ENCODE assay signal across 13 mouse cellular contexts in the genomic region with DNA sequence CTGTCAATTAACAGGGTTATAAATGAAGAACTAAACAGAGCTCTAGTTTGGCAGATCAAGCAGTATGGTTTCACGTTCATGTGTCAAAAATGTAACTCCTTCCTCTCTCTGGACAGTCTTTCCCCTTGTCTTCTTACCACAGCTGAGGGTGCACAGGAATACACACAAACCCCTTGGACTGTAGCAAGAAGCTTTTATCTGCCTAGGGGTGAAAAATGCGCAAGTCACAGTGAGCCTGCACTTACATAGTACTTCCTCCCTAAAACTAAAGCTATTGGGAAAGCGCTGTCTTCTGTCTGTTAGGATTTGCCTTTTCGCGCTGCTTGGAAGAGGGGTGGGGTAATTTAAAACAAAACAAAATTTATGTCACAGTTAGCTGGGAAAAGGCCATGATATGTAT. TPM values are rescaled to one million over a fixed set of nuclear protein-coding genes. Genes with fewer than 3 reads are reported as not detected.
DNase-seq lines count a peak whose midpoint lies in the region; ATAC-seq and TF ChIP-seq lines count a peak whose summit lies in the region.
"Had no signal": no experiment of that assay in that cellular context is flagged by ENCODE, and none has a peak within 500 bp of the region (broad histone marks: within the 10 kb centered on the region; RNA-seq: fewer than 3 reads in every experiment).

No protein-coding gene starts in this region.

- H3K4me1 ChIP-seq in lung, embryonic 14.5 days (ENCODE audit: insufficient read depth) = no peaks in the 10 kb centered on the region
- peaks cover 1% of the 10 kb centered on the region for H3K4me1 ChIP-seq in ES-Bruce4 (ENCODE audit: control insufficient read depth, insufficient read depth, low read length)
- H3K4me1 ChIP-seq in kidney, embryonic 14.5 days (ENCODE audit: control insufficient read depth, insufficient read depth, low read length) = no peaks in the 10 kb centered on the region

- 68% methylated on average over 5 of the region's 5 CpGs for WGBS in lung, embryonic 14.5 days
- 76% methylated on average over 5 of the region's 5 CpGs for WGBS in kidney, embryonic 14.5 days

- TF ChIP-seq POLR2A in ES-Bruce4 (IDR thresholded peaks at IDR 0.05; ENCODE audit: insufficient read depth, low read length) (no peak), myocyte (IDR thresholded peaks at IDR 0.05; ENCODE audit: insufficient read length, low read depth) (no peak)

- H3K36me3 ChIP-seq in lung, embryonic 14.5 days (ENCODE audit: insufficient read depth) = peaks cover 7% of the 10 kb centered on the region
- no peaks in the 10 kb centered on the region for H3K36me3 ChIP-seq in ES-Bruce4 (ENCODE audit: control insufficient read depth, insufficient read depth, low read length, poor library complexity, severe bottlenecking)
- H3K36me3 ChIP-seq in myocyte (ENCODE audit: control insufficient read depth, insufficient read depth) = no peaks in the 10 kb centered on the region
- H3K36me3 ChIP-seq in kidney, embryonic 14.5 days (ENCODE audit: control insufficient read depth, insufficient read depth, low read length) = no peaks in the 10 kb centered on the region

- DNase-seq in lung, embryonic 14.5 days = peak; percentile 12
- DNase-seq in lung, postnatal 25 days (ENCODE audit: low spot score) = no peak
- peak; percentile 16 for DNase-seq in ZHBTc4 (ENCODE audit: low read depth, low spot score)
- DNase-seq: cerebellum, postnatal 14 days; right cerebral cortex, postnatal 4 days had no signal

- no peaks in the 10 kb centered on the region for H3K27me3 ChIP-seq in lung, embryonic 14.5 days (ENCODE audit: insufficient read depth, low read length)
- H3K27me3 ChIP-seq in ES-Bruce4 (ENCODE audit: control insufficient read depth, insufficient read depth, low read length, poor library complexity, severe bottlenecking) (no peaks in the 10 kb centered on the region), myocyte (ENCODE audit: control insufficient read depth, insufficient read depth, insufficient read length) (no peaks in the 10 kb centered on the region)
- no peaks in the 10 kb centered on the region for H3K27me3 ChIP-seq in kidney, embryonic 14.5 days (ENCODE audit: control insufficient read depth, insufficient read depth, low read length)
- H3K27me3 ChIP-seq: limb, embryonic 15.5 days had no signal

- H3K9me3 ChIP-seq in lung, embryonic 14.5 days (ENCODE audit: low read depth, low read length) = no peaks in the 10 kb centered on the region
- peaks cover 3% of the 10 kb centered on the region; the same call in 1 of the 2 replicates for H3K9me3 ChIP-seq in ES-Bruce4 (replicated peaks; ENCODE audit: control insufficient read depth, insufficient read depth, low read length, poor library complexity, severe bottlenecking)
- no peaks in the 10 kb centered on the region for H3K9me3 ChIP-seq in kidney, embryonic 14.5 days (ENCODE audit: control insufficient read depth, low read length)
- H3K9me3 ChIP-seq: limb, embryonic 15.5 days had no signal

- ATAC-seq in lung, embryonic 14.5 days (ENCODE audit: insufficient read depth) = no peak
- no peak for ATAC-seq in inflammation-experienced regulatory T-cells, adult 6 months
- ATAC-seq in kidney, embryonic 14.5 days (ENCODE audit: low FRiP score, low TSS enrichment) = no peak
- ATAC-seq: hindbrain, postnatal 0 days had no signal

- H3ac ChIP-seq in myocyte (ENCODE audit: control insufficient read depth, insufficient read length) = no peak overlapping the region

- H3K79me2 ChIP-seq in myocyte (ENCODE audit: control insufficient read depth, insufficient read depth) = no peaks in the 10 kb centered on the region

- no peak overlapping the region for H3K9ac ChIP-seq in lung, embryonic 14.5 days
- no peak overlapping the region for H3K9ac ChIP-seq in ES-Bruce4 (ENCODE audit: low read depth, poor library complexity, severe bottlenecking)
- no peak overlapping the region for H3K9ac ChIP-seq in kidney, embryonic 14.5 days (ENCODE audit: low read depth, low read length)
- H3K9ac ChIP-seq: limb, embryonic 15.5 days had no signal

- TF ChIP-seq EP300 in ES-Bruce4 (IDR thresholded peaks at IDR 0.05; ENCODE audit: insufficient read depth, low read depth, low read length) = no peak

- no peak for TF ChIP-seq CTCF in lung, embryonic 14.5 days (IDR thresholded peaks at IDR 0.05; ENCODE audit: low read depth)
- TF ChIP-seq CTCF in ES-Bruce4 (IDR thresholded peaks at IDR 0.05; ENCODE audit: low read depth, low read length) = no peak

- H3K4me2 ChIP-seq in lung, embryonic 14.5 days = no peak overlapping the region
- H3K4me2 ChIP-seq in myocyte (ENCODE audit: low read depth) = peak overlapping the region; percentile 10
- no peak overlapping the region for H3K4me2 ChIP-seq in kidney, embryonic 14.5 days (replicated peaks; ENCODE audit: low read depth, low read length)
- H3K4me2 ChIP-seq: limb, embryonic 15.5 days had no signal

- H3K4me3 ChIP-seq in lung, embryonic 14.5 days (ENCODE audit: low read depth, low read length) = no peak overlapping the region
- H3K4me3 ChIP-seq in ES-Bruce4 (ENCODE audit: low read depth, low read length) (no peak overlapping the region), myocyte (no peak overlapping the region)
- no peak overlapping the region for H3K4me3 ChIP-seq in kidney, embryonic 14.5 days (ENCODE audit: low read length)
- H3K4me3 ChIP-seq: erythroblast, embryonic 14.5 days; limb, embryonic 15.5 days had no signal

- H3K27ac ChIP-seq in lung, embryonic 14.5 days (ENCODE audit: low read depth) = peak overlapping the region; percentile 71
- H3K27ac ChIP-seq in ES-Bruce4 (ENCODE audit: insufficient read depth, low read length) = 0 out of 2 replicates have a peak overlapping the region, but pooled peaks have one; percentile 20
- H3K27ac ChIP-seq in kidney, embryonic 14.5 days (ENCODE audit: low read depth, low read length) = no peak overlapping the region
- H3K27ac ChIP-seq: hindbrain, postnatal 0 days; limb, embryonic 15.5 days had no signal

TF ChIP-seq in myocyte, 11 proteins besides CTCF, POLR2A, EP300 and RAD21:
- TF ChIP-seq USF1 (IDR thresholded peaks at IDR 0.05; ENCODE audit: low read depth) (no peak), MYOD1 (IDR thresholded peaks at IDR 0.05; ENCODE audit: control insufficient read depth in 1 of 3, insufficient read length in 2 of 3, low read depth in 2 of 3) (no peak), REST (IDR thresholded peaks at IDR 0.05; ENCODE audit: insufficient read depth, insufficient read length) (no peak), POLR2AphosphoS2 (IDR thresholded peaks at IDR 0.05; ENCODE audit: insufficient read length, low read depth) (no peak), CEBPB (IDR thresholded peaks at IDR 0.05; ENCODE audit: insufficient read depth, poor library complexity, severe bottlenecking) (no peak), TCF3 (IDR thresholded peaks at IDR 0.05; ENCODE audit: insufficient read length, low read depth) (no peak), MYOG (IDR thresholded peaks at IDR 0.05; ENCODE audit: control insufficient read depth in 1 of 3, insufficient read depth in 1 of 3, insufficient read length in 2 of 3, low read depth in 2 of 3) (no peak), MAX (IDR thresholded peaks at IDR 0.05; ENCODE audit: low read depth) (no peak), TCF12 (IDR thresholded peaks at IDR 0.05; ENCODE audit: insufficient read depth, poor library complexity, severe bottlenecking) (no peak), SRF (IDR thresholded peaks at IDR 0.05; ENCODE audit: control insufficient read depth, insufficient read length, low read depth) (no peak), E2F4 (IDR thresholded peaks at IDR 0.05; ENCODE audit: insufficient read depth) (no peak)
TF ChIP-seq in myocyte: peak in this region for 0.

RNA-seq across cellular contexts. Expression of gene Mpeg1, which starts 3.5 kb away (rescaled TPM):
- 0.63 and 0.76 TPM in 2 replicates for polyA plus RNA-seq in lung, embryonic 14.5 days (2014; fragmentation: Nextera tagmentation; extraction: Ambion mirVana)
- polyA plus RNA-seq in ES-Bruce4 (2011; ENCODE audit: insufficient read depth, insufficient read length, low read depth, missing spikeins) (0.20 TPM in 1 of 2 replicates, not detected in the other), myocyte (2012; fragmentation: generic; extraction: Trizol) (0.06 TPM)
- polyA plus RNA-seq in inflammation-experienced regulatory T-cells, adult 6 months (2017; shearing (Covaris generic)) = under 1 TPM in 2 of 3 experiments, not detected in 1; 0.17 to 0.97 TPM
- polyA plus RNA-seq in kidney, embryonic 14.5 days (2014; fragmentation: Nextera tagmentation; extraction: Ambion mirVana) = 0.58 and 0.69 TPM in 2 replicates

RNA-seq across cellular contexts. Expression of gene Pfpl, which starts 36.4 kb away (rescaled TPM):
- not detected in 2 replicates for polyA plus RNA-seq in lung, embryonic 14.5 days (2014; fragmentation: Nextera tagmentation; extraction: Ambion mirVana)
- not detected in 2 replicates for polyA plus RNA-seq in ES-Bruce4 (2011; ENCODE audit: insufficient read depth, insufficient read length, low read depth, missing spikeins)
- polyA plus RNA-seq in myocyte (2012; fragmentation: generic; extraction: Trizol) = 0.02 TPM
- not detected for polyA plus RNA-seq in inflammation-experienced regulatory T-cells, adult 6 months (2017; shearing (Covaris generic))
- polyA plus RNA-seq in kidney, embryonic 14.5 days (2014; fragmentation: Nextera tagmentation; extraction: Ambion mirVana) = not detected in 2 replicates
- polyA plus RNA-seq: erythroblast, embryonic 14.5 days; hindbrain, postnatal 0 days; limb, embryonic 15.5 days; neural tube, embryonic 14.5 days had no signal

RNA-seq across cellular contexts. Expression of gene Dtx4, which starts 37.1 kb away (rescaled TPM):
- 17.2 and 17.7 TPM in 2 replicates for polyA plus RNA-seq in lung, embryonic 14.5 days (2014; fragmentation: Nextera tagmentation; extraction: Ambion mirVana)
- polyA plus RNA-seq in ES-Bruce4 (2011; ENCODE audit: insufficient read depth, insufficient read length, low read depth, missing spikeins) (4.0 and 5.1 TPM in 2 replicates), myocyte (2012; fragmentation: generic; extraction: Trizol) (21.2 TPM)
- 10 to 100 TPM in 2 of 3 experiments, under 1 TPM in 1; 0.96 to 13.7 (median 11.0) TPM for polyA plus RNA-seq in inflammation-experienced regulatory T-cells, adult 6 months (2017; shearing (Covaris generic))
- 3.9 and 7.5 TPM in 2 replicates for polyA plus RNA-seq in kidney, embryonic 14.5 days (2014; fragmentation: Nextera tagmentation; extraction: Ambion mirVana)

RNA-seq across cellular contexts. Expression of gene Olfr1441, which starts 46.9 kb away (rescaled TPM):
- not detected in 2 replicates for polyA plus RNA-seq in lung, embryonic 14.5 days (2014; fragmentation: Nextera tagmentation; extraction: Ambion mirVana)
- polyA plus RNA-seq in ES-Bruce4 (2011; ENCODE audit: insufficient read depth, insufficient read length, low read depth, missing spikeins) = 0.46 and 0.64 TPM in 2 replicates
- polyA plus RNA-seq in myocyte (2012; fragmentation: generic; extraction: Trizol) = not detected
- polyA plus RNA-seq in inflammation-experienced regulatory T-cells, adult 6 months (2017; shearing (Covaris generic)) = not detected
- not detected in 2 replicates for polyA plus RNA-seq in kidney, embryonic 14.5 days (2014; fragmentation: Nextera tagmentation; extraction: Ambion mirVana)
- polyA plus RNA-seq: erythroblast, embryonic 14.5 days; hindbrain, postnatal 0 days; limb, embryonic 15.5 days; neural tube, embryonic 14.5 days had no signal
